Mouse (Mus musculus): Measurements from ENCODE around the gene Camk2b. TPM values are rescaled to one million over a fixed set of nuclear protein-coding genes. Genes with fewer than 3 reads are reported as not detected.

Gene Camk2b
- total RNA-seq (2023): 11.5 TPM

GRCm38 (mm10) chr11:6066176-6066575 is at the start of gene Camk2b:
Gene Camk2b, minus strand, starts transcription at chr11:6066362.

GRCm38 (mm10) chr11:5955546-5956276 is 110.5 kb downstream of the Camk2b start, which contains the start of gene Ykt6:
Gene Ykt6, plus strand, starts transcription at chr11:5955693.

GRCm38 (mm10) chr11:5949586-5950352 is 116.4 kb downstream of the Camk2b start, which contains the start of gene Gck:
Gene Gck, minus strand, starts transcription at chr11:5950081.

Other genes with a start within 250 kb of the Camk2b start
- gene Polm, start 228.3 kb downstream of the Camk2b start, total RNA-seq (2023): 39.0 TPM
- 4.2 TPM for gene Aebp1, start 204.4 kb downstream of the Camk2b start, total RNA-seq (2023)
- gene Pold2, start 188.1 kb downstream of the Camk2b start, total RNA-seq (2023): 58.2 TPM
- gene Myl7, start 167.6 kb downstream of the Camk2b start, total RNA-seq (2023): not detected
- not detected for gene Gck, start 116.3 kb downstream of the Camk2b start, total RNA-seq (2023)
- gene Ykt6, start 110.7 kb downstream of the Camk2b start, total RNA-seq (2023): 65.9 TPM
- 0.59 TPM for gene A730071L15Rik, start 133.7 kb upstream of the Camk2b start, total RNA-seq (2023)
- 62.8 TPM for gene Nudcd3, start 134.1 kb upstream of the Camk2b start, total RNA-seq (2023)
- 0.12 TPM for gene Npc1l1, start 163.8 kb upstream of the Camk2b start, total RNA-seq (2023)
- gene Ddx56, start 201.4 kb upstream of the Camk2b start, total RNA-seq (2023): 73.5 TPM
- 34.9 TPM for gene Tmed4, start 208.5 kb upstream of the Camk2b start, total RNA-seq (2023)
- gene Ogdh, start 225.3 kb upstream of the Camk2b start, total RNA-seq (2023): 165 TPM